Mouse (Mus musculus) Muller cell, postnatal 12 days (primary cell): ENCODE measurements at regions not wholly inside any gene's neighbourhood (a gene's known extent, or its start where the extent isn't known, plus 50 kb on each side); places are given as distances from the start of the nearest gene placed in this dataset.
A peak's percentile ranks its signal among the peaks of the same experiment; 100 is the strongest.

Source experiments
- DNase-seq: peaks from one replicate; pipeline ENCODE4 v3.0.0-alpha.2; 2015; ENCODE audit errors: inconsistent ontology term

DNA sequence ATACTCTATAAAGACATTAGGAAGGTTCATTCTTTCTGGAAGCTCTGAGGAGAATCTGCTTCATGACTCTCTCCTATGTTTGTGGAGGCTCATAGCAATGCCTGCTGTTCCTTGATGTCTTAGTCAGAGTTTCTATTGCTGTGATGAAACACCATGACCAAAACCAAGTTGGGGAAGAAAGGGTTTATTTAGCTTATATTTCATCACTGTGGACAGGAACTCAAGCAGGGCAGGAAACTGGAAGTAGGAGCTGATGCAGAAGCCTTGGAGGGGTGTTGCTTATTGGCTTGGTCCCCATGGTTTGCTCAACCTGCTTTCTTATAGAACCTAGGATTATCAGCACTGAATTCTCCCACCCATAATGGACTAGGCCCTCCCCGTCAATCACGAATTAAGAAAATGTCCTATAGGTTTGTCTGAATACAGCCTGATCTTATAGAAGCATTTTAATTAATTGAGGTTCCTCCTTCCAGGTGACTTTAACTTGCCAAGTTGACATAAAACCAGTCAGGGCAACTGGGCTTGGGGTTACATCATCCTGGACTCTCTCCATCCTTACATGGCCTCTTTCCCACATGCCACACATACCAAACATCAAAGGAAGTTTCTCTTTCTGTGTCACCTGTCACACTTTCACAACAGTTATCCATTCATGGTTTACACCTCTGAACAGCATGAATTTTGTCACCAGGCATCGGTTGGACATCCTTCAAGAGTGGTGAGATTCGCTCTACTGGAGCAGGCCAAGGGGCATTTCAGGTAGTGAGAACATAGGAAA, 85.3 kb upstream of the Serp2 start:
- DNase-seq, result no peak

DNA sequence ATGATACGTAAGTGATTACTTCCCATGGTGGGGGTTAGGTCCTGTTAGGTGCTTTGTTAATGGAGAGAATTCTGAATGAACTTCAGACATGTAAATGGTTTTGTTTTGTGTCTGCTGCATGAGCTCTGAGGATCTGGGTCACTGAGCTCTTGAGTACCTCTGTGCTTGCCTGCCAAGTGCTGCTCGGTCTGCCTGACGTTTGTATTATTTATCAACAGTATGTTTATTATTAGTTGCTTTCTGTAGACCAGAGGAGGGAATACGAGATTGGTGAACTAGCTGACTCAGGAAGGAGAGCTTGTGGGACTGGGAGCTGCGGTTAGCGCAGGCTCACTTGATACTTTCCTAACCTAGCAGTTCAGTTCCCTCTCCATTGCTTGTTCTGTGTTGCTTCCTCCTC, 76.5 kb upstream of the Serp2 start:
- no peak for DNase-seq

DNA sequence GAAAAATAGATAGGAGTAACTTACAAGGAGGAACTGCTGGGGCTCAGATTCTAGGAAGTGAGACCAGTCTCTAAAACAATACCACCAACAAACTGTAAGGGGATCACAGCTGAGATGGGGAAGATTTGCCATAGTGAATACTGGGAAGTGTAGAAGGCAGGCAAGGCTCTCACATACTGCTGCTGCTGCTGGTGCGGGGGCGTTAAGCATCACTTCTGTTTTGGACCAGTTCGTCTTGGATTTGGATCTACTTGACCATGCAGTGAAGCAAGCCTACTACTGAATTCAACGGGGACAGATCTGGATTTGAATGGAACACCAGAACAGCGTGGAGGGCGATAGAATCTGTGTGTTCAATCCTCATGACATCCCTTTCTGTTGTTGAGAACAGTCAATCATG, 76.1 kb upstream of the Serp2 start:
- DNase-seq, result no peak

GRCm38 (mm10) chr14:76631740-76632139, 75.1 kb upstream of the Serp2 start:
- peak; percentile 36 for DNase-seq

DNA sequence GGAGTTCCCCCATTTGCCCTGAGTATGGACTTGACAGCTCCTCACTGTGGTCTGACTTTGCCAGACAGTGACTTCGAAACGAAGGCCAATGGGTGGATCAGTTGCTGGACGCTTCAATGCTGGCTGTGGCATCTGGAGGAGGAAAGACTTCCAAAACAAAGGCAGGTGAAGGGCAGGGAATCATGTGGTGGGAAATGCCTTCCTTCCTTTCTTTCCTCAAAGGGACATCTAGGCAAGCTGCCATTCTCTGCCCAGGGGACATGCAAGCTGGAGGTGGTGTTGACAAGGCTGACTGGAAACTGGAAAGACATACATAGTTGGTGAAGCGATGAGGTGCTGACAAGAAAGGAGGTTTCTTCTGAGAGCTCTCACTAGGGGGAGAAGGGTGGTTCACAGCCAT, 74.5 kb upstream of the Serp2 start:
- no peak for DNase-seq

- DNase-seq, result no peak
These were observed 73.3 kb upstream of the Serp2 start for GRCm38 (mm10) chr14:76629913-76630478.

- peak; percentile 57 for DNase-seq
These were observed 71.6 kb upstream of the Serp2 start for GRCm38 (mm10) chr14:76628182-76628892.

GRCm38 (mm10) chr14:76625589-76626368, 69.1 kb upstream of the Serp2 start:
- no peak for DNase-seq

GRCm38 (mm10) chr14:76624626-76625378, 68.1 kb upstream of the Serp2 start:
- DNase-seq, result no peak

- no peak for DNase-seq
These were observed 66.8 kb upstream of the Serp2 start for GRCm38 (mm10) chr14:76623371-76623988.

DNA sequence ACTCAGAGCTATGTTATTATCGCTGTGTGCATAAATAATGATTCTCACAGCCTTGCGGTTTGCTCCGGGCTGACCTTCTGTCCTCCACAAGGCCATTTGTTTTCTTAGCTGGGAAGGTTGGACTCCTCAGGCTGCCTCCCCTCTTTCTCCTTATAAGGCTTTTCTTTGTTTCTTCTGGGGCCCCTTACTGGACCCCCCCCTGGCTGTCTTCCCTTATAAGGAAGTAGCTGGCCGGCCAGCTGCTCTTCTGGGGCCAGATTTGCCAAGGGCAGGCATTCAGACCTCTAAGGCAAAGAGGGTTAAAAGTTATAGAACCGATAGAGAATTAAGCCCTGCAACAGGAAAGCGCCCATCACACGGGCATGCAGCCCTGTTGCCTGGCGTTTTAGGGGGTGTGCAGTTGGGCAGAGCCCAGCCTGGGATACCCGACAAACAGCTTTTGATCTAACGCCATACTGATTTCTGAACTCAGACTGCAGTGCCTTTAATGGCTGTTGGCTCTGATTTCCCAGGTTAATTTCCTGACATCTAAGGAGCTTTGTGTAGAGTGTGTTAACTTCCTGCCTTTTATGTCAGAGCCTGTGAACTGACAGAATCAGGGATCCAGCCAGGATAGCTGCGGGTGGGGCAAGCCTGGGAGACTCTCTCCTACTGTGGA, 66.1 kb upstream of the Serp2 start:
- peak; percentile 51 for DNase-seq

- DNase-seq, result no peak
These were observed 62.3 kb upstream of the Serp2 start for GRCm38 (mm10) chr14:76619038-76619409.

- no peak for DNase-seq
These were observed 61.8 kb upstream of the Serp2 start for GRCm38 (mm10) chr14:76618331-76619037.

GRCm38 (mm10) chr14:76617889-76618288, 61.2 kb upstream of the Serp2 start:
- no peak for DNase-seq

DNA sequence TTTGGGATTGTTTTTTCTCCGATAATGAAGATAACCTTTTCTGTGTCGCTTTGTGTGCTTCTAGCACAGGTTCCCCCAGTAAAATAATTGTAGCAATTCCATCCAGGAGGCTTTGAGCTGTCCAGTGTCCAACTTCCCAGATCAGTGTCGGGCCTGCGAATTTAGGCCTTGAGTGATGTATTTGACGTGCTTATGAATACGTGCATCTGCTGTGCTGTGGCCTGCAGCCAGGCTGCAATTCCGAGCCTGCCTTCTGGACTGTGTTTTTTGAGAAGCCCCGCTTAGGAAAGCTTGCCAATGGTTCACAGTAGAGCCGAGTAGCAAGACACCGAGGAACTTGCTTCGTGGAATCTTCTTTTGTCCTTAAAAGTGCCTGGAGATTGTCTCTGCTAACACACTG, 60.8 kb upstream of the Serp2 start:
- DNase-seq, result no peak

DNA sequence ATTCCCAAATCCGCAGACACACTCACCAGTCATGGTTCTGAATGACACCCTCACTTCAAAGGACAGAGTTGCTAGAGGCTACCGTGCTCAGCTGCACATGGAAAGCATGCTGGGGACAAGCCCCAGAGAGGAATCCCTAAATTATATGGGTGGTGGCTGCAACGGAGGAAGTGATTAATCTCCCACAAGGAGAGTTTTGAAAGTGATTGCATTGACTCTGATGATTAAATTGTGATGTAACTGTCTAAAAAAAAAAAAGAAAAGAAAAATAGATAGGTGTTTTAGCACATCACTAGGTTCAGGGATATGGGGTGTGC, 59.6 kb upstream of the Serp2 start:
- no peak for DNase-seq

DNA sequence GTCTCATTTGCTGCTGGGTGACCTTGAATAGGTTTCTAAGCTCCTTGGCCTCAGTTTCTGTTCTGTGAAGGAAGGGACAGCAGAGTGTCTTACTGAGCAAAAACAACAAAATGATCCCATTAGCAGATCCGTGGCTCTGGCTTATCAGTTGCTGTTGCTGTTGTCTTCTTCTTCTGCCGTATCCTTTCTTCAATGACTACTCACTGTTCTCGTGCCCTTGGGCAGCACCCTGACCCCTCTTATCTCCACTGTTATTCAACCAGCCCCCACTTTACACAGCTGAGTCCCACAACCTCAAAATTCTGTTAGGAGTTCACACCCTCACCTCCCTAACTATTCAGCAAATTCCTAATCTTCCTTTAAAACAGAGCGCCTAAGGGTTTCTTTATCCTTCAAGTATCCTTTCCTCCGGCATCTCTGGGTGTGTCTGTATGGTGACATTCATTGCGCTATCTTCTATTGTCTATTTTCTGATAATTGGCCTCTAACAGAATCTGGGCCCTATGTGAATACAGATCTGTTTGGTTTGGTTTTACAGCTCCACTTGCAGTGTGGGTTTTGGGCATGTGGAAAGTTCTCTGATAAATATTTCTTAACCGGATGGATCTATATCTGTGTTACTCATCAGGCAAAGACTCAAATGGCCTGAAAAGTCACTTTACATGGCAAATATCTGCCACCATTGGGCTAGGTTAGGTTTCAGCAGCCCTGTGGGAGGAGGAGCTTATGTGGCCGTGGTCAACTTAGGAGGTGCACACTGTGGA, 59.1 kb upstream of the Serp2 start:
- DNase-seq, result no peak

GRCm38 (mm10) chr14:76615182-76615581, 58.5 kb upstream of the Serp2 start:
- no peak for DNase-seq

- DNase-seq, result no peak
These were observed 58.0 kb upstream of the Serp2 start for GRCm38 (mm10) chr14:76614682-76615081.
